Comparison of ENCODE assay signal across 17 mouse cellular contexts in the genomic region with DNA sequence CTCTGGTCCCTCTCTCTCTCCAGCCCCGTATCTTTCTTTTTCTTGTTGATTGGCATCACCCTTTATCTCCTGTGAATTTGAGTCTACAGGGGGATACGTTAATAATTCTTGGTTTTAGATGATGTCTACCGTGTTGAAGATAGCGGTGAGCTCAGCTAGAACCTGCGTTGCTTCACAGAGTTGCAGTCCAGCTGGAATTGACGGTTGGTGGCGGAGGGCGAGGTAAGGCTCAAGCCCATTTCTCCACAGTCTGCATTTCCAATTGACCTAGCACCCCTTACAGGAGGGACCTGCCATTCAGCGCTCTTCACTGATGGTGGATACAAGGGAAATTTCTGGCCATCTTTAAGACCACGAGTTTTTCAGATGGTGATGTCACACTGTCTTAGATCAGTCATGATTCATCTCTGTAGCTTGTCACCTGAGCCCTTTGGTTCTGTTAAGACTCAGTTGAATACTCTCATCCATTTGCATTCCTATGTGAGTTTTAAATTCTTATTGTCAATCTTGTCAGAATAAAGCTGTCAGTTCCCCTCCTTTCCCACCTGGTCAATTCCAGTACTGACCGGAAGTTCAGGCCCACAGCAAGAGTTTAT. TPM values are rescaled to one million over a fixed set of nuclear protein-coding genes. Genes with fewer than 3 reads are reported as not detected.
"Had no signal": no experiment of that assay in that cellular context is flagged by ENCODE, and none has a peak within 500 bp of the region (broad histone marks: within the 10 kb centered on the region; RNA-seq: fewer than 3 reads in every experiment).

No protein-coding gene starts in this region.

- H3K4me1 ChIP-seq: stomach, embryonic 15.5 days had no signal

- H3K27me3 ChIP-seq: neural tube, embryonic 15.5 days; stomach, embryonic 15.5 days had no signal

- H3K4me3 ChIP-seq: neural tube, embryonic 13.5 days; neural tube, embryonic 15.5 days; stomach, embryonic 15.5 days had no signal

- H3K4me2 ChIP-seq: neural tube, embryonic 13.5 days; neural tube, embryonic 15.5 days; stomach, embryonic 15.5 days had no signal

- H3K27ac ChIP-seq: neural tube, embryonic 13.5 days; neural tube, embryonic 15.5 days; stomach, embryonic 15.5 days; stomach, postnatal 0 days had no signal

- H3K9ac ChIP-seq: neural tube, embryonic 13.5 days; neural tube, embryonic 15.5 days; stomach, embryonic 15.5 days had no signal

- DNase-seq: retina, postnatal 1 day; right cerebral cortex, adult 18-20 months; right cerebral cortex, postnatal 14 days; right cerebral cortex, postnatal 25 days; right cerebral cortex, postnatal 4 days; spleen, adult 18-20 months; thymus, adult 18-20 months; thymus, adult 2 months; thymus, postnatal 14 days; thymus, postnatal 25 days; thymus, postnatal 36 days; thymus, postnatal 4 days had no signal

- H3K36me3 ChIP-seq: neural tube, embryonic 13.5 days; neural tube, embryonic 15.5 days; stomach, embryonic 15.5 days had no signal

- H3K9me3 ChIP-seq: neural tube, embryonic 13.5 days; neural tube, embryonic 15.5 days; stomach, embryonic 15.5 days had no signal

RNA-seq across cellular contexts. Expression of a gene that starts 33.3 kb away (rescaled TPM):
- total RNA-seq: neutrophil, adult 5-6 weeks had no signal
